Mouse (Mus musculus): Measurements from ENCODE around the gene Ccl25.
"Not testable (repeated sequence)": the region's sequence is repeated elsewhere in the genome, so short reads cannot be mapped to it uniquely, and the experiment has no call there.

Ccl25 gene

DNA sequence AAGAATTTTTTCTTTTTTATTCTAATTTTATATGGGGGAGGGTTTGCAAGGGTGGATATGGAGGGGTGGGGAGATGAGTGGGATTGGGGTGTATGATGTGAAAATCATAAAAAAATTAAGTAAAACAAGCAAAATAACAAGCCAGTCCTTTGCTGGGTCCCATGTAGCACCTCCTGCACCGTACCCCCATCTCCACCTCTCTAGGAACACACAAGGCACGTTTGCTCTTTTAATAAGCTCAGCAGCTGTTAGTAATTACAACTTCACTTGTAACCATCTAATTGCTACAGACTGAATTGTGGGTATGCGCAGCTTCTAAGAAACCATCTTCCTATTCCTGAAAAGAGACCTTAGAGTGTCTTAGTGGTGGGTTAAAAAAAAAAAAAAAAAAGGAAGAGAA, 15.2 kb downstream of the Ccl25 start:
- no peak for DNase-seq (ENCODE audit: low spot score in 2 of 2)

GRCm38 (mm10) chr8:4347661-4348060, 22.7 kb downstream of the Ccl25 start:
- DNase-seq (ENCODE audit: low spot score in 2 of 2), result no peak

GRCm38 (mm10) chr8:4348275-4348674, 23.3 kb downstream of the Ccl25 start:
- no peak for DNase-seq (ENCODE audit: low spot score in 2 of 2)

DNA sequence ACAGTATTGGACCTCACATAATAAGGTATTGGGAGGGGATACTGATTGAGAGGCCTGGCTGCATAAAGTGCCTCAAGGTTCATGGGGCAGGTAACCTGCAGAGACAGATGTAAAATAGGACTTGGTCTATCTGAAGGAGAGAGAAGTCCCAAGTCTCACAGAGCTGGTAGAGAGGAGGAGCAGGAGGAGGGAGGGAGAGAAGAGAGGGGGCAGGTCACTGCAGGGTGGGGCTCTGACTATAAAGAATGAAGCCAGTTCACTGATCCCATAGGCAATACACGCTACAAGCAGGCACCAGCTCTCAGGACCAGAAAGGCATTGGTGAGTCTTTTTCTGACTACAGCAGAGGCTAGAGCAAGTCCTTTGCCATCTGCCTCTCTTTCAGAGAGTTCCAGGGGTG, 24.3 kb downstream of the Ccl25 start:
- DNase-seq (ENCODE audit: low spot score in 2 of 2), result no peak

- DNase-seq (ENCODE audit: low spot score in 2 of 2), result no peak
Observed at GRCm38 (mm10) chr8:4350618-4351017, 25.6 kb downstream of the Ccl25 start.

DNA sequence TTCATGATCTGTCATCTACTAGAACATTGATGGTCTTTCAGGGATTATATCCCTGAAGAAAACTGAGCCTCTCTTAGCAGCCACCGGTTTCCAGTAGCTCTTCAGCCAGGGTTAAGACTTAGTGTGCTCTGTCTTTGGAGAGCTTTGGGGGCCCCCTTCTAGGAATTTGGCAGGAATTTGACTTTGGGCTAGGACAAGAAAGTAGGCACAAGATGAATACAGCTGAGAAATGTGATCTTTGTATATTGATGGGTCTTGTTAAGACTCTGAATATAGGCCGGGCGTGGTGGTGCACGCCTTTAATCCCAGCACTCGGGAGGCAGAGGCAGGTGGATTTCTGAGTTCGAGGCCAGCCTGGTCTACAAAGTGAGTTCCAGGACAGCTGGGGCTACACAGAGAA, 27.6 kb downstream of the Ccl25 start:
- not testable (repeated sequence) for DNase-seq (ENCODE audit: low spot score in 2 of 2)

- no peak for DNase-seq (ENCODE audit: low spot score in 2 of 2)
Observed at GRCm38 (mm10) chr8:4353741-4354140, 28.7 kb downstream of the Ccl25 start.

DNA sequence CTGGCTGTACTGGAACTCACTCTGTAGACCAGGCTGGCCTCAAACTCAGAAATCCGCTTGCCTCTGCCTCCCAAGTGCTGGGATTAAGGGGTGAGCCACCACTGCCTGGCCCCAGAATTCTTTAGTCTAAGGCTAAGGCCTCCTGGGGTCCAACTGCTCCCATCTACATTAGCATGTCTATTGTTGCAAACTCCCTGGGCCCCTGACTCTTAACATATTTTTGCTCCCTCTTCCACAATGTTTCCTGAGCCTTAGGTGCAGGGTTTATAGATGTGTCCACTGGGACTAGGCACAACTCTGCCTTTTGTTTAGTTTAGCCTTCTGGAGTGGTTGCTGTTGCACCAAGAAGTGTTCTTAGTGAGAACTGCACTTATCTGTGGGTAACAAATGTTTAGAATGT, 29.5 kb downstream of the Ccl25 start:
- no peak for DNase-seq (ENCODE audit: low spot score in 2 of 2)

GRCm38 (mm10) chr8:4355455-4355854, 30.4 kb downstream of the Ccl25 start:
- no peak for DNase-seq (ENCODE audit: low spot score in 2 of 2)

DNA sequence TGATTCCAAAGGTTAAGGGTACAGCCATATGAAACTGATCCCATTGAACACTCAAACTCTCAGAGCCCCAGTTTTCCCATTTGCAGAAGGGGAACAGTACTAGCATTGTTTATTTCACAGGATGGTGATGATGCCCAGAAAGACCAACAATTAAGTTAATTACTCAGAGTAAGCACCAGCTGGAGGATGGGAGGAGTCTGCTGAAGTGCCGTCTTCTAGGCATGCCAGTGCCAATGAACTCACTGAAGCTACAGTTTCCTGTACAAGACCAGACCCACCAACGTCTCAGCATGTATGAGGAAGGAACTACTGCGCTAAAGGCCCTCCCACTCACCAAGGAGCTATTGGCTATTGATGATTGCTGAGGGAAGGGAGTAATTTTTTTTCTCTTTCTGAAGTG, 34.4 kb downstream of the Ccl25 start:
- DNase-seq (ENCODE audit: low spot score in 2 of 2), result no peak

DNA sequence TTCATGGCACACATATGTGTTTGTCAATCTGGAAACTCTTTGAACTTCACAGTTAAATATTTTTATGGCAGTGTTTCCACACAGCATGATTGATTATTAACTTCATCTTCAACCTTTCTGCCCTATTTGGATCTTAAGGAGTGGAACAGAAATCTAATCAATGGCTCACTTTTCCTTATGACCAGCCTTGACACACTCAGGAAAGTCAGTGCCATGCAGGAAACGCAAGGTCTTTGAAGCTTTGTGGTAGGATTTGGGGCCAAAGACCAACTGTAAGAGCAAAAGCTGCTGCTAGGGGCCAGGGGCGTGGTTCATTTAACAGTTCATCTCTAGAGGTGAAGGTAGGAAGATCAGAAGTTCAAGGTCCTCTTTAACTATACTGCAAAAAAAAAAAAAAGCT, 35.9 kb downstream of the Ccl25 start:
- DNase-seq (ENCODE audit: low spot score in 2 of 2), result no peak

DNA sequence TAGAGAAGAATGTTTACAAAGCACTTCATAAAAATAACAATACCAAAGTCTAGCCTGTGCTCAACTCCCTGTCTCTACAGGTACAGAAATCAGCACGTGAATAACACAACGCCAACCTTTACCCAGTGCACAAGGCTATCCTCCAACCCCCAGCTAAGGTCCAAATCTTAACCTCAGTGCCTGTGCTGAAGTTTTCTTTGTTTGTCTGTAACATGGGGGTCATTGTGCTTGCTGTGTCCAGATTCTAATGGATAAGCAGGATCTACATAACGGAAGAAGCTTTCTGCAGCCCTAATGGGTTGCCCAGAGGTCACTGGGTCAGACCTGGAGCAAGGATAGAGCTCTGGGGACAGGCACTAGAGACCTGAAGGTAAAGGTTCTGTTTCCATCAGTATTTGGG, 41.2 kb downstream of the Ccl25 start:
- no peak for DNase-seq (ENCODE audit: low spot score in 2 of 2)

DNA sequence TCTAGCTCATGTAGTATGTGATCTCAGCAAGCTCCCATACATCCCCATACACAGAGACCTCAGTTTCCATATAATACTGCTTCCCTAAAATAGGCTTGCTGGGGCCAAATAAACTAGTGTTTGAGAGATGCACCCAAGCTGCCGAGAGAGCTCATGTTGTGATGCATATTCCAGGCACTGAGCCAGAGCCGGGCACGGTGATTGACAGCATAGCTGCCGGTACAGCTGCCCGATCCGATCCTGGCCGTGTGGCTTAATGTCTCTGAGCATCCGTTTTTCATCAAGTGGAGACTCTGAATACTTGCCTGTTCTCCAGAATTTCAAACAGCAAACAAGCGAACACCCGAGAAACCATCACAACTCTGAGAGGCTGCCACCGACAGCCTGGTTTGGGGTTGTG, 42.8 kb downstream of the Ccl25 start:
- DNase-seq (ENCODE audit: low spot score in 2 of 2), result peak in 1 of 2 experiments; percentile 22

DNA sequence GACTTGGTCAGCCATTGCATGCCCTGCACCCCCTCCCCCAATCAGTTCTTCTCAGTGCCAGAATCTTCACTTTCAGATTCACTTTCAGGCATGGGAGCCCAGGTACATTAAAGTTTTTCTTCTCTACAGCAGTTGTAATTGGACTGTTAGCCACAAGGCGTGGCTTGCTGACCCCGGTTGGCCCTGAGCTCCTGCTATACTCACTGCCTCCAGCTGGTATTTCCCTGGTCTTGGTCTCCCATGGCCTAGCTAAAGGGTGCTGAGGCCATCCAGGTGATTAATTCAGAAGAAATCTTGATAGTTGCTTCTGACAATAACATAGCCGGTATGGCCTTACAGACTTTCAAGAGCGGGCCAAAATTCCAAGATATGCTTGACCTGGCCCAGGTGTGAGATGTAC, 43.5 kb downstream of the Ccl25 start:
- DNase-seq (ENCODE audit: low spot score in 2 of 2), result no peak

GRCm38 (mm10) chr8:4370078-4370477, 45.1 kb downstream of the Ccl25 start:
- no peak for DNase-seq (ENCODE audit: low spot score in 2 of 2)

- DNase-seq (ENCODE audit: low spot score in 2 of 2), result no peak
Observed at GRCm38 (mm10) chr8:4372657-4373056, 47.6 kb downstream of the Ccl25 start.

- no peak for DNase-seq (ENCODE audit: low spot score in 2 of 2)
Observed at GRCm38 (mm10) chr8:4401442-4401841, 76.4 kb downstream of the Ccl25 start.

- no peak for DNase-seq (ENCODE audit: low spot score in 2 of 2)
Observed at GRCm38 (mm10) chr8:4403960-4404879, 79.2 kb downstream of the Ccl25 start.

DNA sequence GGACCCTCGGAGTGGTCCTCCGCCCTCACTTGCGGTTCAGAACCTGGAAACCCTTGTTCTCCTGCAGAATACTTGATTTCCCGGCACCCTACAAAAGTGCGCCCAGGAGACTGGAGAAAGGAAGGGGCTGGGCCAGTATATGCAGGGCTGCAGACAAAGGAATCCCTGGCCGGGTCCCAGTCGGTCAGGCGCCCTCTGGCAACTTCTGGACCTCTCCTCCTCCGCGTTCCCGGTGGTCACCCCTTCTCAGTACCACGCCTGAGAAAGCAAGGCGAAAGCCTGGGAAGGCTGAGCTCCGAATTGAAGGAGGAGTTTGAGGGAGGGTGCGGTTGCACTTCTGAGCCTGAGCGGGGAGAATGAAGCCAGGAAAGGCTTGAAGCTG, 79.9 kb downstream of the Ccl25 start:
- no peak for DNase-seq (ENCODE audit: low spot score in 2 of 2)

GRCm38 (mm10) chr8:4408425-4408824, 83.4 kb downstream of the Ccl25 start:
- not testable (repeated sequence) for DNase-seq (ENCODE audit: low spot score in 2 of 2)
